Mouse (Mus musculus) right cerebral cortex, postnatal 4 days (tissue): ENCODE data around the gene Olr1.

ENCODE experiments used
- DNase-seq: peaks from one replicate; pipeline ENCODE4 v3.0.0-alpha.2; 2022

The Olr1 gene

DNA sequence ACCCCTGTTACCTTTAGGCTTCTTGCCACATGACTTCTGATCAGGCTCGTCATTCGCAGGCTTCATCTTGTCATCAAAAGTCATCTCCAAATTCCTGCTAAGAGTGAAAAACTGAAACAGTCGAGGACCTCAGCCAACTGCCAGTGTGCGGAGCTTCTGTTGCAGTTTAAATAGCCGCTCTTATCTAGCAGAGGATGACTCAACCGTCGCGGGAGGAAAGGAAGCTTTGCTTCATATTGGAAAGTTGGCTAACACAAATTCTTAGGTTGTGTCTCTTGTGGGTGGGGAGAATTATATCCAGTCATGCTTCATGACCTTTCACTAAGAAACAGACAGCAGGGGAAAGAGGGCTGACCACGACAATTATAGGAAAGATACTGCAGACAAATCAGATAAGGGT is at the start of gene Olr1:
TSS of gene Olr1 (minus strand) at position 142 of the 400 bp plus-strand sequence.
- DNase-seq, result no peak

DNA sequence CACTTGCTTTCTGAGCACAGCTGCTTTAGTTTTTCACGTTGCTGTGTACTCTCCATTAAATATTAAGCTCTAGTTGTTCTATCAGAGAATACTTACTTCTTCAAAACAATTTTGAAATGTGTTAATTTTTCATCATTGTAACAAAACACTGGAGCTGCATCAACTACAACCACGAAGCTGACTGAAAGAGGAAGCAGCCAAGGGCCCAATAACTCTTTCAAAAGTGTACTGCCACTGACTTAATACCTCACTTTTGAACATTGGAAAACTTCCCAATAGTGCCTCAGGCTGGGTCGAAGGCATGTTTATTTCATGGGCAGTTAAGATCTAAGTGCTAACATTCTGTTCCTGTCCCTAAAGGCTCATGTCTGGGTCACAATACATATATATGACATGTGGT is 41.0 kb upstream of the Olr1 start:
- DNase-seq, result no peak

DNA sequence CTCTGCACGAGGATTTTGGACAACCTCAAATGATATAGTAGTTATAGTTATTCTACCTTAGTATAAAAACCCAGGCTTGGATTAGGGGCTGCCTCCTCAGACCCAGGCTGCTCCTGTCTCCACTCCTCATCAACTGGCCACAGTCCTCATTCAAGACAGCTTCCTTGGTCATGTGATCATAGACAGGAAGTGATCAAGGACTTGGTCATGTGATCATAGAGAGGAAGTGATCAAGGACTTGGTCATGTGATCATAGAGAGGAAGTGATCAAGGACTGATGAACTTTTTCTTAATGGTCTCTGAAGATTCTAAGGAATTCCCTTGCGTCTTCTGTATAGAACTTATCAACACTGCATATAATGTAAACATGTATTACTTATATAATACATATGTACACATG is 40.3 kb upstream of the Olr1 start:
- DNase-seq, result no peak

DNA sequence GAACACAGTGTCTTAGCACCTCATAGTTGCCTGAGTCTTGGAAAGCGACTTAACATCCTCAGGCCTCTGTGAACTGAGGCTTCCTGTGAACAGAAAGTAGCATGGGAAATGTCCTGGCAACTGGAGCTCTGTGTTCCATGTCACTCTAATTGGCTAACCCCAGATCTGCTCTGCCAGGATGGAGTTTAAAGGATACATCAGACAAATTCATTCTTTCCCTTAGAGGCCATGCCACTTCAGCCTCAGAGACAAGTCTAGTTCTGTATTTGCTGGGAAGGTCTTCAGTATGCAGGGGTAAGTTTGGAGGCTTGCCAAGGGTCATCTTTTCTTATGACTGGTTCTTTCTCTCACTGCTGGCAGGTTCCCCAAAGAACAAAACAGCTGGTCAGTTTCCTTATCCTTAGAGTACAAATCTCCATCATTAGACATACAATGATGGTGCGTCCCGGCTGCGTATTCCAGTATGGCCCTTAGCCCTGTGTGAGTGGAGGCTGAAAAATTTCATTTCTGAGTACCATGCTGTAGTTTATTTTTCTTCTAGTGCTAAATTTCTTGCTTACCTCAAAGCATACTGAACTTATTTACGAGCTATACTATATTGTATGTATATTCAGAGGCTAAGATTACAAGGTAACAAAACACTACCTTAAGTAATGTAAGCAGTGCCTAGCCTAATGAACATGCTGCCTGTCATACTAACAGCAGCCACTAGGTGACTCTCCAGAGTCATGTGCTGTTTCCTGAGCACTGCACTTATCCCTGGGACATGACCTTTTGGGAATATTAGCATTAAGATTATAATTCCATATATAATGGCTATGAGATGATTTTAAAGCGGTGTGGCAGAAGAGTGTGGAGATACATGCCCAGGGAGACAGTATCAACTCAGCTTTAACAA is 37.0 kb upstream of the Olr1 start:
- DNase-seq, result peak; percentile 73

DNA sequence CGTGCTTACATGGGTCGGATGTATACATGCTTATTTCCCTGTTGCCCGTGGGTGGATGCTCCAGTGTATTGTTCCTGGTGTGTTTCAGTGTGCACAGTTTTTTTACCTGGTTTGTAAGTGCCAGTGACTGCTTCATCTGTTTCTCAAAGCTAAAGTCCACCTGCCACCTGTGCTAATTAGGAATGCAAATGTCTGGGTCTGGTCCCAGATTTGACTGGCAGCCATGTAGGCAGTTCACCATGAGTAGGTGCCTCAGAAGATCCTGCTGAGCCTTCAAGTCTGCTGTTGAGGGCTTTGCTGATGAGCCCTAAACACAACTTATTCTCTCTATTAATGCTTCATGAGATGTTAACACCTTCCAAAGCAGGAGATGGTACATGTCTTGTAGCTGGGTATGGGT is 35.6 kb upstream of the Olr1 start:
- no peak for DNase-seq

DNA sequence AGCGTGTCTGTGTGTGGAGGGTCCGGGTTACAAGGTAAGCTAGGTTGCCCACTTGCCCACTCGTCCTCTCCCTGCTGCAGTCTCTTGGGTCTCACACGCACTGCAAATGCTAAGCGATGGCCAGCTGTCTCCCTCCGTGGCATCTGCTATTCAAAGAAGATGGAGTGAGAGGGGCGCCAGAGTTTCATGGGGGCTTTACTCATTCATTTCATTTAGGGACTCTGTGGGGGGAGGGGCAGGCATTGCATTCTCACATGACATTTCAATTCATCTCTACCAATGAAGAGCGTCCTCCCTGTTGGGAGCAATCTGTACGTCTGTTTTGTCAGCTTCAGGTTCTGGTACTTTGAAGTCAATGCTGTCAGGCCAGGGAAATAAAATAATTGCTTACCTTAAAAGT is 35.0 kb upstream of the Olr1 start:
- DNase-seq, result no peak

DNA sequence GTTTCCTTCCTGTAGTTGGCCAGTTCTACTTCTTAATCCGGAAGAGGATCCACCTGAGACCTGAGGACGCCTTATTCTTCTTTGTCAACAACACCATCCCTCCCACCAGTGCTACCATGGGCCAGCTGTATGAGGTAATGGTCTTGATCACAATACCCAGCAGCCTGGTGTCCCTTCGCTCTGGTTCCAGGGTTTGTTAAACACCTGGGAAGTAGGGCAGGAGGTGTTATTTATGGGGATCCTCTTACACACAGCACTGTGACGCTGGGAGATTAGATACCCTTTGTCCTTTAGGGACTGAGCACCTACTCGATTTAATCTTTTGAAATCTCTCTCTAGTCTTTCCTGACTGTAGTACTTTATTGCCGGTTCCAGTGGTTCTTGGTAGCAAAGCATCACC is 31.6 kb upstream of the Olr1 start:
- DNase-seq, result no peak

DNA sequence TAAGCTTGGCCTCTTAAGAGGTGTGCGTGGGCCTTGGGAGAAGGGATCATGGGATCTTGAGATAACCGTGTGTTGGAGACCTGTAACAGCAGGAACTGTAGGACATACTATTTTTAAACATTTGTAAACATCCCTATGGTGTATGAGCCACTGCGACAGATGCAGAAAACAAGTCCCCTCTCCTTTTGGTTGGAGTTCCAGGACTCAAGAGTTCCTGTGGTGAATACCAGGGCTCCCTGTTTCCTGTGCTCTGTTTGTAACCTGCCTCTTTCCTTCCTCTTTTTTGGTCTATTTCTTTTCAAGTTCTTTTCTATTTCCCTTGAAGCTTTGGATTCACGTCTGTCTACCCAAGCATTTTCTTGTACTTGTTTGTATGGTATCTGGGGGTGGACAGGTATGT is 28.8 kb upstream of the Olr1 start:
- no peak for DNase-seq

DNA sequence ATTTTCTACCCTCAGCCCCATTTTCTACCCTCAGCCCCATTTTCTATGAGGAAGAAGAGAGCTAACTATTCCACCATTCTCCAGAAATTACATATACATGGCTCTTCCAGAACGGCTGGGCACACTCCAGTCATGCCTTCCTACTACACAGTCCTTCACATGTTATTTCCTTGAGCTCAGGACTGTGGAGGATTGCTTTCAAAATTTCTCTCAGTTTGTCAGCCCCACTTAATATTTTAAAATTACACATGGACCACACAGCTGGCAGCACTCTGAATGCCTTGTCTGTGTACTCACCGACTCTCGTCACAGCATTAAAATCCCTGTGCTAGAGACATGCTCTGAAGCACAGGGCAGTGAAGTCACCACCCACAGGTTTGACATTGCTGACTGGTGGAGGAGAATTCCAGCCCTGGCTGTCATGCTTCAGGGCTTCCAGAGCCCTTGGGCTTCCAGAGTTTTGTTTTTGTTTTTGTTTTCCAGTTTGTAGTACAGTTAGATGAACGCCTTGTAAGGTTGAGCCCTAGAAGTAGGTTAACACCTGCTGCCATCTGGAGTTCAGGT is 27.7 kb upstream of the Olr1 start:
- no peak for DNase-seq

DNA sequence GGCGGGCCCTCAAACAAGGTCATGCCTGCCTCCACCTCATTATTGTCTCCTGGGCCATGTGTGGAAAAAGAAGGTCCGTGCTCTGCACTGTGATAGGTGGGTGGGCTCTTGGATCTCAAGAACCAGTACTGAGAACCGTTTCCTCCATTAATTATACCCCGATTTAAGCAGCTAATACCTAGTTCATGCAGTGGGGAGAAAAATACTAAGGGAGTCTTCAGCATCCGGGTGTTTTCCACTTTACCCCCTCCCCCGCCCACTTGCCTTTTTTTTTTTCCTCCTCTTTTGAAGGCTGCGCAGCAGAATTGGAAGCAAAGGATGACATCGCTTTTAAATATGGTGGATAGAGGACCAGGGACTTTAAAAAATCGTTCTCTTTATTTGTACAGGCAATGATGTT is 27.1 kb upstream of the Olr1 start:
- no peak for DNase-seq

DNA sequence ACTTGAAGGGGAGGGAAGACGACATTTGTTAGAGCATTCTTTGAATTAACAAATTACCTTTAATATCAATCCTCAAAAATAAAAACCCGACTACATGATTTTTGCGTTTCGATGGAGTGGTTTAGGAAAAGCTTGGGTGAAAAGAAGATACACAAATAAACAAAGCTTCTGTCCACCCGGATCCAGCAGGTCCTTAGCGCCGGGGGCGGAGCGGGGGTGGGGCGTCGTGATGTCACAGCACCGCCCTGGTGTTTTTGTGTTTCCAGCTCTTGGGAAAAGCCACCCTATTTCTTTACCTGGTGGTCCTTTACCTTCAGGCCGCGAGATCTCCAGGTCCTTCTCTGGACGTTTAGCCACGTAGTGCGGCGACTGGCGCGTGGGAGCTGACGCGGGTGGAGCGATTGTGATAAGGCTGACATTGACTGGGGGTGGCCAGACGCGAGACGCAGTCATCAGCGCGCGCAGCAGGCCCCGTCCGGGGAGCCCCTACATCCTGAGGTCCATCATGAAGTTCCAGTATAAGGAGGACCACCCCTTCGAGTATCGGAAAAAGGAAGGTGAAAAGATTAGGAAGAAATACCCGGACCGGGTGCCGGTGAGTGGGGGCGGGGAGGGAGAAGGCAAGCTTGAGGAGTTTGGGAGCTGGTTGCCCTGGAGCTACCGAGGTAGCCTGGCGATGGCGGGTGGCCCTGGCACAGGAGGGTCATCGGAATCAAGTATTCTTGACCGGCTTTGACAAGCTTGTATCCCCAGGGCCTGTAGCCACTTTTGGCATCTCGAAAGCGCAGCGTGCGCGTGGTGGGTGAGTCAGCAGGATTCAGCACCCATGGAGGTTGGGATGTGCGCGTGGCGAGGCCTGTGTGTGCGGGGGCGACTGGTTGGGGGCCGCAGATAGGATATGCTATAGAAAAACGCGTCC is 26.2 kb upstream of the Olr1 start, which contains the start of gene Gabarapl1:
TSS of gene Gabarapl1 (plus strand) at position 219 of the 919 bp plus-strand sequence.
- DNase-seq, result peak; percentile 79

DNA sequence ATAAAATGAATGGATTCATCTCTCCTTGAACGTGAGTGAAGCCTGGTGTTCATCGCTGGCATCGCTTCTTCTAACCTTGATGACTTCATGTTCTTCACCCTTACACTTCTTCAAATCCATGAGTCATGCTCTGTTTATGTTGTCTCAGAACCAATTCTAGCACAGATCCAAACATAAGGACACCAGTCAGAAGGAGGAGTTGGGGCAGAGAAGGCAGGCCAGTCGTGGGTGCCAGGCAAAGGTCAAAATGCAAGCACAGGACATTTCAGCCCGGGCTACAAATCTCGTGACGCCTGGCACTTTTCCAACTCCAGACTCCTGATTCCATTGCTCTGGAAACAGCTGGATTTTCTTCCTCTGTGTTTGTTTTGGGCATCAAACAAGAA is 25.6 kb upstream of the Olr1 start:
- peak; percentile 48 for DNase-seq

DNA sequence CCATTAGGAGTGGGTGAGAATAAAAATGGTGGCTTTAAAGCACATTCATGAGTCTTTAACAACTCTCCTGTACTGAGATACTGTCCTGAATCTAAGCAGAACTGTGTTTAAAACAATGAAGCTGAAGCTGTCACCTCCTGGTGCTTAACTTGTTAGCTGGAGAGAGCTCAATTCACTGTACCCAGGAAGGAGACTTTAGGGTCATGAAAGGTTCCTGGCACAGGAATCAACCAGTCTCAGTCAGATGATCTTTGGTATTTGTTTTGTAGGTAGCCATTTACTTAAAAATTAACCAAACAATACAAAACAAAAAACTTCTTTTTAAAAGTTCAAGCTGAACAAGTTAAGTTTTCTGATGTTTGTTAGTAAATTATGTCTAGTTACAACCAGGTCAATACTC is 23.3 kb upstream of the Olr1 start:
- DNase-seq, result no peak

DNA sequence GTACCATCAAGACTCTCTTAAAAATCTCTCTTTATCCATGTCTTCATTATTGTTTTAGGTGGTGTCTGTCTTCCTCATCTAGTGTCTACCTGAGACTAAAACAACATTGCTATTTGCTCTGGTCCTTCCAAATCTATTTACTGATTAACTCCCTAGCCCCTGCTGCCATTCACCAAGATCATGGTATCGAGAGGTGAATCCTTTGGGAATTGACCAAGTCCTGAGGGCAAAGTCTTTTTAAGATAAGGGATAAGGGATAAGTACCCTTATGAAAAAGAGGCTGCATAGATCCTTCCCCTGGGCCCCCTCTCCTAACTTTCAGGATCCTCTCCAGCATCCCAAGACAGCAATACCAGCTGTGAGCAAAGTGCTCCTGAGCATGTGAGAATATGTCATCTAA is 22.6 kb upstream of the Olr1 start:
- DNase-seq, result no peak

DNA sequence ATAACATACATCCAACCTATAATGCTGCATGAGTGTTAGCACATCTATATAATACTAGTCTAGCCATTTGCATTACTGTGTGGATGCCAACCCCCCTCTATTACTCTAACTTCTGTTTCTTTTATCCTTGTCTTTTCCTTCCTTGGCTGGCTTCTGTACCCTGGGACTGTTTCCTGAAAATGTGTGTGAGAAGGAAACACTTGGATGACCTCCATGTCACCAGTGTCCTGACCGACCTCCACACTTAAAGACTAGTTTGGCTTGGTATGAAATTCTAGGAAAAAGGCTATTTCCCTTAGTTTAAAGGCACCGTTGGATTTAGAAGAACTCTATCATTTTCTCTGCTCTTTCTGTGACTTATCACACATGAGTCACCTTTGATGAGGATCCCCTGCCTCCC is 20.5 kb upstream of the Olr1 start:
- DNase-seq, result no peak

DNA sequence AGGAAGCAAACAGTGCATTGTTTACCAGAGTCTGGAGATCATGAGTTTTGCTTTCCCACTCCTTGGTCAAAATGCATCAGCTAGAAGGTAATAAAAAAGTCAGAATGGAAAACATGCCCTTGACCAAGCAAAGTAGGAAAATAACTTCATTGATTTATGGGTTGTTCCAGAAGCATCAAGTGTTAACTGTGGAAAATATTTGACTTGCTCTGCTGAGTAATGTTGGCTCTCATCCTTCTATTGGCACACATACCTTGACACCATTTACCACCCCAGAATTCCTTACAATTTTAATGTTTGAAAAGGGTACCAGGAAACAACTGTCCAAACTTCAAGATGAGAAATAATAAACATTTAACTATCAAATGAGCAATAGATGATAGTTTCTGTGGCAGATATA is 19.1 kb upstream of the Olr1 start:
- no peak for DNase-seq

DNA sequence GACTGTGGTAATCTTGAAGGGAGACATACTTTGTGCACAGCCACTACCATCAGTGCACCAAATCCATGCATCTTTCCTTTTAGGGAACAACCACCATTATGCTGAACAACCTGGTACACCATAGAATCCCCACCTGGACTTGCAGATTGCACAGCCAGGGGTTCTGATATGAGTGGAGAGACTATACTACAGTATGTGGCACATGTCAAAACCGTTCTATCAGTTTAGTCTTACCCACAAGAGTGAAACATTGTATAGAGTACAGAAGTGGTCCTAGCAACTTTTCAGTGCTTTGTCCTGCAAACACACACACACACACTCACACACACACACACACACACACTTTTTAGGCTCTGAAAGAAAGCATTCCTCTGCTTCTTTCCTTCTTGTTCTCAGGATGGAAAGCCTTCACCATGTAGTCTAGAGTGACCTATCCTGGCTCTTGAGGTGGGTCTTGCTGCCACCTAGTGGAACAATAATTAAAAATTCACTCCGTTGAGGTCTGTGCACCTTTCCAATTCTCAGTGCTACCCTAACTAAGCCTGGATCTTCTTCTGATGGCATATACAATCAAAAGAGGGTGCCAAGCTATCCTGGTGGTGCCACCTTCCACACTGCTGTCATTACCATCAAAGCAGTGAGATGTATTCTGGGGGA is 10.9 kb upstream of the Olr1 start:
- no peak for DNase-seq

DNA sequence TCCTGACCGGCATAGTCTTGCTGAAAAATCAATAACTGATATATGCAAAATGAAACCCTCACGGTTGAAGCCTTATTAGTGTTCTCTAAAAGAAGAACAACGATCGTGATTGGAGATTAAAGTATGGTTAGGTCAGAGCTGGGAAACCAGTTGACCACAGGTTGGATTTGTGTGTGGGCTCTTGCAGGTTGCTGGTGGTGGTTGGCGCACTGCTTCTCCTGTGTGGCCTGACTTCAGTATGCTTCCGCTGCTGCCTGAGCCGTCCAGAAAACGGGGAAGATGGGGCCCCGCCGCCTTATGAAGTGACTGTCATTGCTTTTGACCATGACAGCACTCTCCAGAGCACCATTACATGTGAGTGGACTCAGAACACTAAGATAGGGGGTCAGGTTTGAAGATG is 9.4 kb upstream of the Olr1 start:
- DNase-seq, result no peak

DNA sequence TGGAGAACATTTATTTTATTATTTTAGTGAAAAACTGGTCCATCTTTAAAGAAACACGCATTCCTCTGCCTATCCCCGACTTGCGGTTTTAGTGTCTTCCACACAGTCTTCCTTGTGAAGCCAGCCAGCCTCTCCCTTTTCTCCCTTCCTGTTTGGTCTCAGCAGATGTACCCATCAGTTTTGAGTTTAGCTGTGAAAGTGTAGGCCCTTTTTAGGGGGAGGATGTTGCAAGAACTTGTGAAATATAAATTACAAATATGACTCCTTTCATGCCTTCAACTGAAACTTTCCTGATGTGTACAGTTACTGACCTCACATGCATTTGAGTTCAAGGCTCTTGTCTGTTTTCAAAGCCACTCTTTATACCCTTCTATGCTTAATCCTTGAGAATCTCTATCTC is 8.1 kb upstream of the Olr1 start:
- DNase-seq, result no peak

DNA sequence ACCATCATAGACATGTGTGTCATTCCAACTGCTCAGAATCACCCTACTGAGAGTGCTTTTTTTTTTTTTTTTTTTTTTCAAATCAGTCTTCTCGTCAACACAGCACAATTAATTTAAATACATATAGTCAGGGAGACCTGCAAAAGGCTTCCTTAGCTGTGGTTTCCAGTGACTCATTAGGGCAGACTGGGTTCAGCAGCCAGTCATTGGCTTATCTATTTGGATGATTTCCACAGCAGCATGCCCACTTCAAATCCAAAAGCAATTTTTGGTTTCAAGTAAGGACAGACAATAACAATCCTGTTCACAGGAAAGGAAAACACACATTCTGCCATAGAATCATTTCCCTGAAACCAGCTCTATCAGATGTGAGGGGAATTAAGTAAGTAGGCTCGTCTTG is 7.4 kb upstream of the Olr1 start:
- DNase-seq, result no peak

DNA sequence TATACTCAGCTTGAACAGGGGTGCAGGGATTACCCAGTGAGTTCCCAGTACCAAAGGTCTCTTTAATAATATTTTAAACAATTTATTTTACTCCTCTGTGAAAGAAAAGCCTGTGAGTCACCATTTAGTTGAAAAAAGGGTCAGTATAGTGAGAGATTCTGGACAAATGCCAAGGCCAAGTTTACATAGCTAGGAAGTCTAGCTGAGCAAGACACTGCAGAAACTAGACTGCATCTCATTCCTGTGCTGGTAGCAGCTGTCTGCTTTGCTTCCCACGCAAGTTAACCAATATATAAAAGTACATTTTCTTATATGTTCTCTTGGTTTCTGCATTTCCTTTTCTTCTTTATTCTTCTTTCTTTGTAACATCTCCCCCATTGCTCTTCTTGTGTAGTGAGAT is 6.4 kb upstream of the Olr1 start:
- DNase-seq, result no peak

DNA sequence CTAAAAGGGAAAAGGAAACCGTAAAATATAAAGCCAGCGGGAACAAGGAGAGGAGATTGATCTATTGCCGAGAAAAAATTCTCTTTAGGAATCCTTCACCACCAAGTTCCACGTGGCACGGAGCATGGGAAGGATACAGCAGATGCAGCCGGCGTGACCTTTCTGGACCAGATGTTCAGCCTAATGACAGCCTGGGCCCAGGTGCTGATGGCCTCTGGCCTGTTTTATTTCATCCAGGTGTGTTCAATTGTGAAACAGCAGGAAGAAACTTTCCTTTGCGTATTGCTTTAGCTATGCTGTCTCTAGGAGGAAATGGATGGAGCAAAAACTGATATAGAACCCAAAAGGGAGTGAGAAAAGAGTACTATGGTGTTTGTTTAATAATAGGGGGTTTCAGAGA is 5.9 kb upstream of the Olr1 start:
- DNase-seq, result no peak

DNA sequence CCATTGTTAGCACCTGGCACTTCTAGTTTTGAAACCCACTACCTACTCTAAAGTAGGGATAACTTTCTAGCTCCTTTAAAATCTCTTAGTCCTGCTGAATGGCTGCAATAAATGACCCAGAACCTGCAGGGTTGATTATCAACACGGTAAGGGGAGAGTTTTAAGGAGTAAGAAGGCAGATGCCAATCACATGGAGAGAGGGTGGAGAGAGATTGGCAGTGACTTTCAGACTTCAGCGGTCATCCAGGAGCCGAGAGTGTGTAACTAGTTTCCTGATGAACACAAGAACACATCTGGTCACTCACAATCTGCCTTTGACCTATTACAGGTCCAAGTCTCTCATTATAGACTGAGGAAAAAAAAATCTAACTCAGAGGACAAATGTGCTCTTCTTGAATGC is 5.4 kb upstream of the Olr1 start, which contains the start of gene Tmem52b:
TSS of gene Tmem52b (plus strand) at position 189 of the 400 bp plus-strand sequence.
- no peak for DNase-seq
